Mouse (Mus musculus): Measurements from ENCODE around the gene Cdk19.

Cdk19 gene

DNA sequence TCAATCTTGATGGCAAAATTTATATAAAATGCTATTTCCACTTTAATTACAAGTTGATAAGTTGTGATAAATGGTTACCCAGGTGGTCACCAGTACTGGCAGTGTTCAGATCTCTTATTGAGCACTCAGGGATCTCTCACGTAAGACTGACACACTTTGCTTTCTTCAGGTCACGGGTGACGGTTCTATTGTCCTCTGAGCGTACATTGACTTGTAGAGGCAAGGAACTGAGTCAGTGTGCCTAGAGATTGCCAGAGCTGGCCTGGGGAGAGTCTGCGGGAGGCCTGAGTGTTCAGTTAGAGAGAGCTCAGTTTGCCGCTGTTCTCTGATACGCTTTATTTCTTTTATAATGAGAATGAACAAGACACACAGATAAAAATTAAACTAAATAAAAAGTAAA lies 104.0 kb downstream of the Cdk19 start:
- no peak for DNase-seq (ENCODE audit: low spot score in 2 of 2)

DNA sequence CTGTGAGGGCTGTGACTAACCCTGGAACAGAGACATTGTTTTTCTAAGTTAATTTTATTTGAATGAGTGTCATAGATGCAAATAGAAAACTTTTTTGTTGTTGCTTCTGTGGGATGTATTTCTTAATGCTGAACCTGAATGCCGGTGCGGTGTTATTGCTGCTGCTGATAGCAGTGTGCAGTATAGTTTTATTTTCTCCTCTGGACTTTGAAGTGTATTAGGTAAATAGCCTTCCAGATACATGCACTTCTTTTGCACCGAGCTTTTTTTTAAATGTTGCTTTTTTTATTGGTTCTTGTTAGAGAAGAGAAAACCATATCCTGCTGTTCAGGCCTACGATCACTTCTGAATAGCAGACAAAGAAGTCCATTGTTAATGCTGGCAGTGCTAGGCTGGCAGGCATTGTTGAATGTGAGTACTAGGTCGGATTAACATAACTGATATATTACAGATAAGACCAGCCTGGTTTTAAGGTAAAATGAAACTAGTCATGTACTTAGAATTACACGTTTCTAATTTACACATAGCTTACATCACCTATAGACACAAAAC lies 104.5 kb downstream of the Cdk19 start:
- no peak for DNase-seq (ENCODE audit: low spot score in 2 of 2)

DNA sequence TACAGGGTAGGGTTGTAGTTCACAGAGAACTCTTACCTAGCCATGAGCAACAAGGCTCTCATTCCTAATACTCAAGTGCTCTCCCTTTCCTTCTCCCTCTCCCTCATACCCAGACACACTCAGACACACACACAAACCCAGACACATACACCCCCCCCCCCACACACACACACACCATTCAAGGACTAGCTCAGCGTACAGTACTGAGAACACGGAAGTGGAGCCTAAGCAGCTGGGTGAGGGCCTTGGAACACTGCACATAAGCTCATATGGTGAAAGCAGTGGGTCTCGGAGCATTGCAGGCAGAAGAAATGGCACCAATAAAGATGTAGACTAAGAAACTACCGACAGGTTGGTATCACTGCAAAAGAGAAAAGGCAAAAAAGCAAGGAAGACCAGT lies 105.2 kb downstream of the Cdk19 start:
- DNase-seq (ENCODE audit: low spot score in 2 of 2), result no peak

DNA sequence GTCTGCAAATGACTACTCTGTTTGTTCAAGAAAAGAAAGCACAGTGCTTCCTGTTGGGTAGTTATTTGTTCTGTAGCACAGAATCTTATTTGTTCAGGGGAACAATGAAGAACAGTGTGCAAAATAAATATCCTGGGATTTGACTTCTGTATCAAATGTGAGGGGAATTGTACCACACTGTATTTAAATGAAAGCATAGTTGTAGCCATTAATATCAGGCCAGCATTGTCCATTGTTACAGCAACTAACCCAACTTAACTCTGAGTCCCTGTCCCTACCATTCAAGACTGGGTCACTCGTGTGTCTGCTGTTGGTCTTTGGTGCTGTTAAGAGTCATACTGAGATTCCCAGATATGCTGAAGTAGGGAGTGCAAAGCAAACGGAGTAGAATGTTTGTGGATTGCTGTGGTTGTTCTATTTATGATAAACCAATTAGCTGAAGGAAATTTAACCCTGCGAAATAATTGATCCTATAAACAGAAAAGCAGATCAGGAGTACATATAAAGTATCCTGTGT lies 106.8 kb downstream of the Cdk19 start:
- DNase-seq (ENCODE audit: low spot score in 2 of 2), result no peak

DNA sequence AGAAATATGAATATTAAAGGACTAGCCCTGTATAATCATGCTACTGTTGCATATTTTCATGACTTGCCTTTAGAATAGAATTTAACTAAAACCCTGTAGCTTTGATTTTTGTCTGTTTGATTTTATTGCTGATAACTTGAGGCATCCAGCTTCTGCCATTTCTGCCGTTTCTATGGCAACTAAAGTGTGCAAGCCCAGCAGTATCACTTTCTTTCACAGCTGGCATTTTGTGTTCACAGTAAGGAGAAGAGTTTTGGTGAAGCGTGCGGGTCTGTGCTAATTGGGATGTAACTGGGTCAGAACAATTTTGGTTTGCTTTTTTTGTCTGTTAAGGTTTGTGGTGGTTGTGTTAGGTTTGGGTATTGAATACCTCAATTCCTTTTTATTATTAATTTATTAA lies 107.3 kb downstream of the Cdk19 start:
- no peak for DNase-seq (ENCODE audit: low spot score in 2 of 2)

DNA sequence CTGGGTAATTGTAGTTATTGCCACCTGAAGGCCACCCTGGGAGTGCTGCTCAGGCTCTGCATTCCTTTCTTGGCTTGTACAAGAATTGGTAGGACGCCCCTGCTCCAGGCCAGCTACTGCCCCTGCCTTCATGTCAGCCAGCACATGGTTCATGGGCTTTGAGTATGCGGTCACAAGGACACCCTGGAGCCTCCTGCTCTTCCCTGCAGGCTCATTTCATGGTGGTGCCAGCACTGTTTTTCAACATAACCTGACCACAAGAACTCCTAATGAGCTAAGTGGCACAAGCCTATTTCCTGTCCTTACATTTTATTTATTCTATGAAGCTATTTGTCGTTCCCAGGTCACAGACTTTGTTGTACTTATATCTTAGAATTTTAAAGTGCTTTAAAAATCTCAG lies 107.9 kb downstream of the Cdk19 start:
- no peak for DNase-seq (ENCODE audit: low spot score in 2 of 2)

DNA sequence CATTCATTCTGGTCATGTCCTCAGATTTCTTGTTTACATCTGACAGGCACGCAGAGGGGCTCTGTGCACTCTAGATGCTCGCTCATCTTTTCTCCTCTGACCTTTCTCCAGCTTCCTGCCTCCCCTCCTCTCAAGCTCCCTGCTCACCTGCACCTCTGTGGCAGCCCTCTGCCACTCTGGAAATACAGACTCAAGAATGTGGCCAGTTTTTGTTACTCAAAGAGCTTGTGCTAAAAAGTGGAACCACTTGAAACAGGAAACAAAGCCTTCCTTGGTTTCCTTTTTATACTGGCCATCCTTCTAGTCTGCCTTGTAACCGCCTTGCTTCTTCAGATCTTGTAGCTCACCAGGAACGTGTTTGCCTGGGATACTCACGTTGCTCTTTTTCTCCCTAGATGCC lies 108.6 kb downstream of the Cdk19 start:
- DNase-seq (ENCODE audit: low spot score in 2 of 2), result no peak

DNA sequence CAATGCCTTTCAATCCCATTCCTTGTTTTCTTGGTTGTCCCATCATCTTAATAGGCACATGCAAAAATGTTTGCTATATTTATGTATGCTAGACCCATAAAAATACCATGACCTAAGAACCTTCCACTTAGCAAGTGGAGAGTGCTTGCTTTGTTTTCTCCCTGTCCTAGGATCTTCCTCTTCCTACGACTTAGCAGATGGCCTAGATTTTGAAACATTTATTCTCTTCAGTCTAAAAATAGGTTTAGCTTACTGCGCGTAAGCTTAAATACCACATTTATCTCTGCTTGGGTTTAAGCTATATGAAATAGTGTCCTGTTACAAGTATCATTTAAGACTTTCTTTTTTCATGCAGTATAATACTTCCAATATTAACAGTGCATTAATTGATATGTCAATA lies 109.1 kb downstream of the Cdk19 start:
- no peak for DNase-seq (ENCODE audit: low spot score in 2 of 2)

DNA sequence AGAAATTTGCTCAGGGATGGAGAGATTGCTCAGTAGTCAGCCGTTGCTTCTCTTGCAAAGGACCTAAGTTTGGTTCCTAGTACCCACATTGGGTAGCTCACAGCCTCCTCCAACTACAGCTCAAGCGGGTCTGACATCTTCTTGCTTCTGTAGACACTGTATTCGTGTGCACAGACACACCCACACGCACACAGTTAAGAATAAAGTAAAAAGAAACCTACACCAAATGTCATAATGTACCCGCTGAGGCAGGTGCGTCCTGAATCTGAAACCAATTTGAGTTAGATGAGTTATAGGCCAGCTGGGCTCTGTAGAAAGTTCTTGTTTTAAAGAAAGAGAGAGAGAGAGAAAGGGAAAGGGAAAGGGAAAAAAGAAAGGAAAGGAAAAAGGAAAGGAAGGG lies 110.2 kb downstream of the Cdk19 start:
- DNase-seq (ENCODE audit: low spot score in 2 of 2), result no peak

DNA sequence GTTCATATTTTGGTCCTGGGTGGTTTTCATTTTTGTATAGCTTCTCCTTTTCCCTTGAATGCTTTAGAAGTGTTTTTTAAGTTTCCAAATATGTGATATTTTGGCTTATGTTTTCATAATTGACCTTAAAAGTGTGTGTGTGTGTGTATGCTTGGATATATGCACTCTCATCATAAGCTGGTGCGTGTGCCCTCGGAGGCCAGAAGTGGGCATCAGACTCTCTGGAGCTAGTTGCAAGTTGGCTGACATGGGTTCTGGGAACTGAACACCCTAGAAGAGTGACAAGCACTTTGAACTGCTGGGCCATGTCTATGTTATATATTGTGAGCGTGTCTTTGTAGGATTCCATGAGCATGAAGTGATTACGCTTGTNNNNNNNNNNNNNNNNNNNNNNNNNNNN lies 110.8 kb downstream of the Cdk19 start:
- no peak for DNase-seq (ENCODE audit: low spot score in 2 of 2)

DNA sequence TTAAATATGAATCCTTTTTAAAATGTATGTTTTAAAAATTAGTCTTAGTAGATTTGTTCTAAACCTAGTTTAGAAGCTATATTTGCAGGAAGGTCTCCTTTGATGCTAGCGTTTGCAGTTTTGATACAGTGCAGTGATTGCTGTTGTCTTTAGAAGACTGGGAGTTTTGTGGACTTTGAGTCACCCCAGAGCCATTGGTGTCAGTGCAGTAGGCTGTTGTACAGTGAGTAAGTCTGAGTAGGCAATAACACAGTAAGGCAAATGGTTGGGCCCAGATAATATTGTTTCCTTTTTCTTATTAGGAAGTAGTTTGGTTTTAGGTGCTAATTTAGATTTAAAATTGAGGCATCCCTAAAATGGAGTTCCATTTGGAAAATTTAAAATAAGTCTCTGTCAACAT lies 117.8 kb downstream of the Cdk19 start:
- DNase-seq (ENCODE audit: low spot score in 2 of 2), result no peak

DNA sequence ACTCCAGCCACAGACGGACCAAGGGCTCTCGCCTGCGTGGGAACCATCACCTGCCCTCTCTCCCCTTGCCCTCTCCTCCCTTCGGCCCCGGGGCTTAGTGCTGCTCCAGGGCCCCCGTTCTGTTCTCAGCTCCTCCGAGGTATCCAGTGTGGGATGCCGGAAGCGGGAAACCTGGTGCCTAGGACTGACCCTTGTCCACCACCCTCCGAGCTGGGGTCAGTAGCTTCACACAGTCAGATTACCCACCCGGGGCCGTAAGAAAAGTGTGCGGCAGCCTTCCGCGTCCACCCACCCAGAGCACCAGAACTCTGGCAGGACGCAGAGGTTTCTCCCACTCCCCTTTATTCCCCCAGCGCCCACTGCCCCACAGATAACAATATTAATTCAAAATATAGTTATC lies 119.8 kb downstream of the Cdk19 start:
- no peak for DNase-seq (ENCODE audit: low spot score in 2 of 2)

DNA sequence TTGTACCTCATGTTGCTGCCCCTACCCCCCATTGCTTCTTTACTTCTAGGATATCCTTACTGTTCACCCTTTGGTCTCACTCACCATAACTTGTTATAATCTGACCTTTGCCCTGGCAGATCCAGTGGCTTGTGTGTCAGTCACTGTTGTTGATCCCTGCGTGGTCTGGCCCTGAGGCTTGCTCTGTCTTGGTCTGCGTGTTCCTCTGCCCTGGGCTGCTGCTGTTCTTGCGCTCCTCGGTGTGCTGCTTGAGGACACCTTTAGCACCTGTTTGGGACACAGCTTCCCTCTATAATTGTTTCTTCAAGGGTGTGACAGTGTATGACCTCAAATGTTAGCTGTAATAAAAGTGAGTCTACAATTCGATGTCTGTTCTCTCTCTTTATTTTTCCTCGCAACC lies 122.0 kb downstream of the Cdk19 start:
- DNase-seq (ENCODE audit: low spot score in 2 of 2), result no peak

DNA sequence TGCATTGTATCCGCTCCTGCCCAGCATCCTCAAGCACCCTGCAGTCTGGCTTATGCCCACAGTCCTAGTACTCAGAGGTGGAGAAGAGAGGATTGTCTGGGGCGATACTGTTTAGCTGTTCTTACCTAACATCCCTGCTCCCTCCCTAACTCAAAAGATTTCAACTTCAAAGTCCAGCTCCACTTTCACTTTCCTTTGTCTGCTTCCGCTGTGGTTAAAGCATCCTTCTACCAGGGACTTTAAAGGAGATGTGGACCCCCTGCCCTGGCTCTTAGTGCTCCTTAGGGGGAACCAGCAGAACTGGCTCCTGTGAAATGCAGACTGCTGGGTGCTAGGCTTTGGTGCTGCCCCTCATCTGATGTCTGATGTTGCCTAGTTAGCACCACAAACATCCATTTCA lies 122.9 kb downstream of the Cdk19 start:
- DNase-seq (ENCODE audit: low spot score in 2 of 2), result no peak

DNA sequence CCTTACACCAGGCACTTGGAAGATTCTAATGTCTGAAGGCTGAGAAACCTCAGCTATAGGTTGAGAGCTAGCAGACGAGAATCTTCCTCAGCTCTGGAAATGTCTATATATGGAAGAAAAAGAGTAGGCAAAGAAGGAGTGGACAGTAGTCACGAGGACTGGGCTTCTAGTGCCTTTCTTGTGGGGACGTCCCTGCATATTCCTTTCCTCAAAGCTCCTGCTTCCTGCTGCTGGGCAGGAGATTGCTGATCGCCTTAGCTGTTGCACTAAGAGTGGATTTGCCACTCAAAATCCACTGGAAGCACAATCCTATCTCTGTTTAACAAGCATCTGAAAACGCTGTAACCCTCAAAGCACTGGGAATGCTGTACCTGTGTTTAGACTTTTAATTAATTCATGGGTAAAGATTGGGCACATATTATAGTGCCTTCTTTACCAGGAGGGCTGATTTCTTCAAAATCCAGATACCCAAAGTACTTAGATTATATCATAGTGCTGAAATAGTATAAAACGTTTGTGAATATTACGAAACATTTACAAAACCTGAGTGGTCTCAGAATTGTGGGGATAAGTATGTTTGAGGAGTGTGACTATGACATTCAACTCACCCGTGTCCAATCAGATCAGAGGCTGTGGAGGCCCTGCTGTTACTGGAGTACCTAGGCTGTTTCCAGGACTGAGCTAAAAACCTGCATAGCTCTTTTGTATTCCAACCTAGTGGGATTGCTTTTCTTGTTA lies 128.0 kb downstream of the Cdk19 start:
- DNase-seq (ENCODE audit: low spot score in 2 of 2), result no peak

DNA sequence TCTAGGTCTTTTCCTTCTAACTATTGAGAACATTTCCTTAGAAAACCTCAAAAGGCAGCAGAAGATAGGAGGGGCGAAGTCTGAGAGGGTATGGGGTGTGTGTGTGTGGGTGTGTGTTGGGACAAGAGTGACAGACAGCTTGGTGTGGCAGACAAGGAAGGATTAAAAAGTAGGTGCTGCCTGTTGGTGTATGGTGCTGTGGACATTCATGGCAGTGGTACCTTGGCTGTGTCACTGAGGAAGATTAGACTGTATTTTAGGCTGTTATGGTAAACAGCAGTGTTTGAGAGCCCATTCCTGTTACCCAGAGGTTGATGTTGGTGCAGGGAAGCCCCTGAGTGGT lies 128.5 kb downstream of the Cdk19 start:
- no peak for DNase-seq (ENCODE audit: low spot score in 2 of 2)

DNA sequence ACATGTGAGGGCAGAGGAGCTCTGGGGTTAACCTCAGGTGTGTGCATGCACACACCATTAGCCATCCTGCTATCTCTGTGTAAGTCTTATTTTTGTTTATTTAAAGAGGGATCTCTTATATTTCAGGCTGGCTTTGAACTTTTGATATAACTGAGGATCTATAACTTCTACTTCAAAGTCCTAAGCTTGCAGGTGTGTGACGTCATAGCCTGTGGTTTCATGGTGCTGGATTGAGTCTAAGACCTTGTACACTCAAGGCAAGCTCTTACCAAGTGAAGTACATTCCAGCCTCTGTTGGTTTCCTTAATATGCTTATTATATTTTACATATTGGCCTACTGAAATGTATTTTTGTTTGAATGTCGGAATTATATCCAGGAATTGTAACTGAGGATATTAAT lies 129.8 kb downstream of the Cdk19 start:
- no peak for DNase-seq (ENCODE audit: low spot score in 2 of 2)

DNA sequence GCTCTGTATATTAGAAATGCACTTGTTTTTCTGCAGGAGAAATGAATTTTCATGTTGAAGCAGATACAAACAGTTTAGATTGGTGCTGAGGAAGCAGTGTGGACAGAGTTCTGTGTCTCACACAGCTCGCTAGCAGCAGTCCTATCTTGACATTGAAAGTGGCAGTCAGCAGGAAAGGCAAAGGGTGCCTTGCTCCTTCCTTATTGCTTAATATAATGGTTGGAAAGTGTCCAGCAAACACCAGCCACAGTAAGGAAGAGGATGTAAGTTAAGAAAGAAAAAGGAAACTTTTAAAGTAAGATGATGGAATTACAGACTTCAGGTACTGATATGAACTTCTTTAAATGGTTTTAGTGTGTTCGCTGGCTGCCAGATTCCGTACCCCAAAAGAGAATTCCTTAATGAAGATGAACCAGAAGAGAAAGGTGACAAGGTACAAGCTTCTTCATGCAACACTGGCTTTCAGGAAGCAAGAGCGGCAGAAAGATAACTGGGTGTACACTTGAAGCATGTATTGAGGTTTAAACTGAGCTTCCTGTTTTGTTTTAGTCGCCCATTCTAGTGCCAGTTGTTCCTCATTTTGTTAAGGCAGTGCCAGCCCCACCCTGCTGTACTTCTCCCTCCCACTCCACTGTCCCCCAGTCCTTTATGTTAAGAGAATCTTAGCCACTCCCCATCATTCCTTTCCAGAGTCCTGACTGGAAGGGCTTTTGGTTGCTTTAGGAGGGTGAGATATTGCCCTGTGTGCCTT lies 137.3 kb downstream of the Cdk19 start:
- no peak for DNase-seq (ENCODE audit: low spot score in 2 of 2)

DNA sequence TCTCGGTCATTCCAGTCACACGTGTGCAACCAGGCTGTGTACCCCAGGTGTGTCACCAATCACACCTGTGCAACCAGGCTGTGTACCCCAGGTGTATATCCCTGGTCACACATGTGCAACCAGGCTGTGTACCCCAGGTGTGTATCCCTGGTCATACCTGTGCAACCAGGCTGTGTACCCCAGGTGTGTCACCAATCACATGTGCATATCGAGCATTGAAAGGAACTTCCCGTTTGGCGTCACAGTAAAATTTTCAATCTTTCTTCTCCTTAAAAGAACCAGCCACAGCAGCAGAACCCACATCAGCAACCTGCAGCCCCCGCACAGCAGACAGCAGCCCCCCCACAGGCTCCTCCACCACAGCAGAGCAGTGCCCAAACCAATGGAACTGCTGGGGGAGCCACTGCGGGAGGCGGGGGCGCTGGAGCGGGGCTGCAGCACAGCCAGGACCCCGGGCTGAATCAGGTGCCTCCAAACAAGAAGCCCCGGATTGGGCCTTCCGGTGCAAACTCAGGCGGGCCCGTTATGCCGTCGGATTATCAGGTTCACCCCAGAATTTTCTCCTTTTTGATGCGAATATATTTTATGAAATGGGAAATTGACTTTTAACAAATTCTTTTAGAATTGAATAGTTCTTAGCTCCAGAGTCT lies 138.2 kb downstream of the Cdk19 start:
- DNase-seq (ENCODE audit: low spot score in 2 of 2), result no peak

DNA sequence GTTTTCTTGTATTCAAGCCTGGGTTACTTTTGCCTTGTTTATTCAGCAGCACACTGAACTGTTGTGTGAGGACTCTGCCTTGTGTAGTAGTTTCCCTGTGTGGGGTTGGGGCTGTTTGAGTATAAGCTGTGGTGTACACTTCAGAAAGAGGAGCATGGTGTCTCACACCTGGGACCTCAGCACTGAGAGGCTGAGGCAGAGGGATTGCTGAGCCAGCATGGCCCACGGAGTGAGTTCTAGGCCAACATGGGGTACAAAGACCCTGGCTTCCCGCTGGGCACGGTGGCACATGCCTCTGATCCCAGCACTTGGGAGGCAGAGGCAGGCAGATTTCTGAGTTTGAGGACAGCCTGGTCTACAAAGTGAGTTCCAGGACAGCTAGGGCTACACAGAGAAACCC lies 139.3 kb downstream of the Cdk19 start:
- no peak for DNase-seq (ENCODE audit: low spot score in 2 of 2)

DNA sequence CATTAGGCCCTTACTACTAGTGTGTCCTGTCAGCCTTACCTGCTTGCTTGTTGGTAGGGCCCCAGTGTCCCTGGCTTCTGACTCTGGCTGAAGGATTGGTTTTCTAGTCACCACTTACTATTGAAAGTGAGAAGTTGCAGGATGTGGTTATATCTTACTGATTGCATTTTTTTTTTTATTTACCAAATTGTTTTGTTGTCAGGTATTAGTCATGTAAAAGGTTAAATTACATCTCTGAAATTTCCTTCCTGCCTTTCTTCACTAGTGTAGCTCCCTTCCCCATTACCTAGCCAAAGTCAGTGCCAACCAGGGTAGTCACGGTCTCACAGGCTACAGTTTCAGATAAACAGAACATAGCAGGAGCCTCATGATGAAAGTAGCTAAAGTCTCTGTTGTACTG lies 139.9 kb downstream of the Cdk19 start:
- DNase-seq (ENCODE audit: low spot score in 2 of 2), result no peak

DNA sequence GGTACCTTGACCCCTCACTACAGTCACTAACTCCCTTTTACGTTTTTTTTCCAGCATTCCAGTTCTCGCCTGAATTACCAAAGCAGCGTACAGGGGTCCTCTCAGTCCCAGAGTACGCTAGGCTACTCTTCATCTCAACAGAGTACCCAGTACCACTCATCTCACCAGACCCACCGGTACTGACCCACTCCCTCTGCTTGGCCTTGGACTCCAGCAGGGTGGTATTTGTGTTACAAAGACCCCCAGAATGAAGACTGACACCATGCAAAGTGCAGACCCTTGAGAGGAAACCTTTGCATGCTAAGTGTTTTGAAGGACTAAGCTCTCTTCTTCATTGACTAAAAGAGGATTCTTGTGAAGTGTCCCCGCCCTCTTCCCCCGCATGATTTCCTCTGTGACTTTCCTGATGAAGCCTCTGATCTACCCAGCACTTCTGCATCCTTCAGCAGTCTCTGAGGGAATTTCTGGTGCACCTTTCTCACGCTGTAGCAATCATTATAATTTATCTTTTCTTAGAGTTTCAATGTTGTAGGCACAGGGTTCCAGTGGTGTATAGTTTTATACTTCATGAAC lies 140.3 kb downstream of the Cdk19 start:
- no peak for DNase-seq (ENCODE audit: low spot score in 2 of 2)

All from urinary bladder, postnatal 36 days (tissue).